Mouse (Mus musculus) embryonic facial prominence, embryonic 11.5 days (tissue): ENCODE measurements around the gene B3gnt3. TPM values are rescaled to one million over a fixed set of nuclear protein-coding genes. Genes with fewer than 3 reads are reported as not detected.
"Not testable (repeated sequence)": the region's sequence is repeated elsewhere in the genome, so short reads cannot be mapped to it uniquely, and the experiment has no call there.

Experiments used
- ATAC-seq: fragments of 200-750 bp; cut with Nextera tagmentation; replicated peaks from 2 replicates; pipeline ENCODE4 v1.8.0; 2017; ENCODE audit warnings: low read depth; ENCODE audit not compliant: insufficient number of reproducible peaks, low FRiP score, low TSS enrichment
- DNase-seq: peaks from one replicate; pipeline ENCODE4 v3.0.0-alpha.2; 2015; ENCODE audit warnings: low spot score
- H3K27ac ChIP-seq: fragments of 300-500 bp; sonication (generic); replicated peaks from 2 replicates; pipeline ENCODE4 v1.5.1; 2014; ENCODE audit warnings: mild to moderate bottlenecking, low read depth, low read length, control low read depth
- H3K27me3 ChIP-seq: fragments of 300-500 bp; sonication (generic); 2 replicates; pipeline ENCODE4 v1.6.1; 2014; ENCODE audit warnings: mild to moderate bottlenecking, low read length, moderate library complexity, mixed read lengths; ENCODE audit not compliant: control insufficient read depth, insufficient read depth
- H3K36me3 ChIP-seq: fragments of 300-500 bp; sonication (generic); replicated peaks from 2 replicates; pipeline ENCODE4 v1.6.1; 2014; ENCODE audit warnings: low read depth, mild to moderate bottlenecking, low read length, moderate library complexity, mixed read lengths; ENCODE audit not compliant: control insufficient read depth, insufficient read depth
- H3K4me1 ChIP-seq: fragments of 300-500 bp; sonication (generic); 2 replicates; pipeline ENCODE4 v1.6.1; 2014; ENCODE audit warnings: low read length, mixed read lengths; ENCODE audit not compliant: control insufficient read depth, insufficient read depth
- H3K4me2 ChIP-seq: fragments of 300-500 bp; sonication (generic); 2 replicates; pipeline ENCODE4 v1.6.1; 2014; ENCODE audit warnings: low read depth, mild to moderate bottlenecking, control low read depth, low read length, moderate library complexity
- H3K4me3 ChIP-seq: fragments of 300-500 bp; sonication (generic); 2 replicates; pipeline ENCODE4 v1.5.1; 2014; ENCODE audit warnings: low read depth, low read length, control low read depth
- H3K9ac ChIP-seq: fragments of 300-500 bp; sonication (generic); replicated peaks from 2 replicates; pipeline ENCODE4 v1.6.1; 2014; ENCODE audit warnings: mild to moderate bottlenecking, control low read depth, low read length
- H3K9me3 ChIP-seq: fragments of 300-500 bp; sonication (generic); replicated peaks from 2 replicates; pipeline ENCODE4 v1.6.1; 2016; ENCODE audit warnings: mild to moderate bottlenecking, low read length, inconsistent platforms, mixed read lengths; ENCODE audit not compliant: control insufficient read depth
- WGBS: fragments of 180-500 bp; shearing (Covaris S2); extraction: QIAGEN DNeasy Blood & Tissue Kit; methylation state at CpG from one replicate; pipeline ENCODE4 v1.1.7; 2014; 5-methylcytosine and 5-hydroxymethylcytosine counted together
- polyA plus RNA-seq: library from polyadenylated mRNA; unstranded; fragments of >200 nt; fragmentation: Nextera tagmentation; extraction: Ambion mirVana; gene quantifications from 2 replicates; pipeline ENCODE4 v1.2.1, GENCODE M21; 2014

B3gnt3 gene
- polyA plus RNA-seq, 1 experiment from 2014 or later = 0.58 TPM

GRCm38 (mm10) chr8:71707874-71708273, 6.3 kb upstream of the B3gnt3 start:
- ATAC-seq (no peak), DNase-seq (peak; percentile 73)
- H3K4me1 ChIP-seq = no peaks in the 10 kb centered on the region
- no peaks in the 10 kb centered on the region for H3K9me3 ChIP-seq
- H3K36me3 ChIP-seq = no peaks in the 10 kb centered on the region
- H3K4me3 ChIP-seq = no peak overlapping the region
- WGBS = 36% methylated on average over 8 of the region's 8 CpGs
- peaks cover 17% of the 10 kb centered on the region for H3K27me3 ChIP-seq
- H3K4me2 ChIP-seq = no peak overlapping the region
- no peak overlapping the region for H3K9ac ChIP-seq
- no peak overlapping the region for H3K27ac ChIP-seq

- peaks cover 31% of the 10 kb centered on the region for H3K27me3 ChIP-seq
- H3K4me2 ChIP-seq, H3K4me1 ChIP-seq, ATAC-seq, DNase-seq, H3K27ac ChIP-seq, H3K4me3 ChIP-seq, H3K9me3 ChIP-seq, H3K36me3 ChIP-seq, H3K9ac ChIP-seq: not testable (repeated sequence)
These were observed 1.8 kb upstream of the B3gnt3 start for GRCm38 (mm10) chr8:71703400-71703799.

- Histone ChIP-seq H3K4me1 (no peaks in the 10 kb centered on the region), H3K4me2 (no peak overlapping the region), H3K9ac (no peak overlapping the region), H3K27ac (no peak overlapping the region), H3K27me3 (peaks cover 30% of the 10 kb centered on the region), H3K9me3 (no peaks in the 10 kb centered on the region), H3K36me3 (no peaks in the 10 kb centered on the region), H3K4me3 (no peak overlapping the region)
- ATAC-seq (no peak), DNase-seq (no peak)
- WGBS = 77% methylated on average over 3 of the region's 3 CpGs
These were observed 1.3 kb upstream of the B3gnt3 start for GRCm38 (mm10) chr8:71702923-71703322.

- H3K27me3 ChIP-seq = peaks cover 30% of the 10 kb centered on the region
- WGBS = 29% methylated on average over 4 of the region's 4 CpGs
- DNase-seq = no peak
These were observed 471 bp upstream of the B3gnt3 start for GRCm38 (mm10) chr8:71702087-71702432.

GRCm38 (mm10) chr8:71700493-71701269, 908 bp downstream of the B3gnt3 start:
- H3K4me1 ChIP-seq = no peaks in the 10 kb centered on the region
- H3K4me2 ChIP-seq = no peak overlapping the region
- no peak overlapping the region for H3K4me3 ChIP-seq
- H3K9me3 ChIP-seq = no peaks in the 10 kb centered on the region
- peaks cover 30% of the 10 kb centered on the region for H3K27me3 ChIP-seq
- WGBS = 7% methylated on average over 29 of the region's 29 CpGs
- H3K36me3 ChIP-seq = no peaks in the 10 kb centered on the region
- no peak for DNase-seq
- ATAC-seq = no peak
- H3K27ac ChIP-seq = no peak overlapping the region
- H3K9ac ChIP-seq = no peak overlapping the region

More at GRCm38 (mm10) chr8:71702087-71702432, 471 bp upstream of the B3gnt3 start:
- Histone ChIP-seq H3K9me3 (no peaks in the 10 kb centered on the region), H3K36me3 (no peaks in the 10 kb centered on the region), H3K4me3 (no peak overlapping the region), H3K4me1 (no peaks in the 10 kb centered on the region), H3K4me2 (no peak overlapping the region), H3K9ac (no peak overlapping the region), H3K27ac (no peak overlapping the region)
- no peak for ATAC-seq

GRCm38 (mm10) chr8:71695456-71695855, 6.1 kb downstream of the B3gnt3 start:
- H3K4me2 ChIP-seq, H3K9me3 ChIP-seq, H3K4me1 ChIP-seq, ATAC-seq, H3K27ac ChIP-seq, H3K9ac ChIP-seq, DNase-seq, H3K4me3 ChIP-seq, H3K36me3 ChIP-seq: not testable (repeated sequence)
- 63% methylated on average over 12 of the region's 12 CpGs for WGBS
- H3K27me3 ChIP-seq = peaks cover 56% of the 10 kb centered on the region

GRCm38 (mm10) chr8:71693166-71694041, 8.2 kb downstream of the B3gnt3 start:
- Histone ChIP-seq H3K36me3 (no peaks in the 10 kb centered on the region), H3K4me2 (no peak overlapping the region), H3K4me3 (0 out of 2 replicates have a peak overlapping the region, but pooled peaks have one; percentile 11), H3K9me3 (no peaks in the 10 kb centered on the region), H3K9ac (no peak overlapping the region), H3K4me1 (no peaks in the 10 kb centered on the region; the same call in 1 of the 2 replicates), H3K27me3 (peaks cover 69% of the 10 kb centered on the region), H3K27ac (no peak overlapping the region)
- no peak for DNase-seq
- 10% methylated on average over 67 of the region's 68 CpGs for WGBS
- no peak for ATAC-seq

GRCm38 (mm10) chr8:71692509-71692908, 9.1 kb downstream of the B3gnt3 start:
- ATAC-seq (no peak), DNase-seq (no peak)
- no peak overlapping the region for H3K4me2 ChIP-seq
- WGBS = 4% methylated on average over 30 of the region's 30 CpGs
- H3K9ac ChIP-seq = no peak overlapping the region
- H3K4me3 ChIP-seq = 0 out of 2 replicates have a peak overlapping the region, but pooled peaks have one; percentile 12
- peaks cover 77% of the 10 kb centered on the region for H3K27me3 ChIP-seq
- H3K36me3 ChIP-seq = no peaks in the 10 kb centered on the region
- no peak overlapping the region for H3K27ac ChIP-seq
- H3K9me3 ChIP-seq = no peaks in the 10 kb centered on the region
- H3K4me1 ChIP-seq = no peaks in the 10 kb centered on the region; the same call in 1 of the 2 replicates
